Mouse (Mus musculus) midbrain, embryonic 15.5 days (tissue): Measurements from ENCODE around the gene Thy1. TPM values are rescaled to one million over a fixed set of nuclear protein-coding genes. Genes with fewer than 3 reads are reported as not detected.

ENCODE experiments used
- ATAC-seq: fragments of 200-750 bp; cut with Nextera tagmentation; replicated peaks from 2 replicates; pipeline ENCODE4 v1.8.0; 2017; ENCODE audit warnings: moderate TSS enrichment
- H3K27ac ChIP-seq: fragments of 300-500 bp; sonication (generic); 2 replicates; pipeline ENCODE4 v1.5.1; 2015; ENCODE audit warnings: mild to moderate bottlenecking, inconsistent platforms
- H3K27me3 ChIP-seq: fragments of 300-500 bp; sonication (generic); replicated peaks from 2 replicates; pipeline ENCODE4 v1.6.1; 2015; ENCODE audit warnings: inconsistent platforms
- H3K36me3 ChIP-seq: fragments of 300-500 bp; sonication (generic); replicated peaks from 2 replicates; pipeline ENCODE4 v1.6.1; 2015; ENCODE audit warnings: inconsistent platforms
- H3K4me1 ChIP-seq: fragments of 300-500 bp; sonication (generic); 2 replicates; pipeline ENCODE4 v1.6.1; 2015; ENCODE audit warnings: inconsistent platforms
- H3K4me2 ChIP-seq: fragments of 300-500 bp; sonication (generic); 2 replicates; pipeline ENCODE4 v1.6.1; 2015; ENCODE audit warnings: inconsistent platforms, mild to moderate bottlenecking, moderate library complexity
- H3K4me3 ChIP-seq: fragments of 300-500 bp; sonication (generic); 2 replicates; pipeline ENCODE4 v1.5.1; 2015; ENCODE audit warnings: mild to moderate bottlenecking, inconsistent platforms
- H3K9ac ChIP-seq: fragments of 300-500 bp; sonication (generic); 2 replicates; pipeline ENCODE4 v1.6.1; 2015; ENCODE audit warnings: mild to moderate bottlenecking, inconsistent platforms
- H3K9me3 ChIP-seq: fragments of 300-500 bp; sonication (generic); 2 replicates; pipeline ENCODE4 v1.6.1; 2016; ENCODE audit warnings: inconsistent platforms
- WGBS: fragments of 180-500 bp; shearing (Covaris S2); methylation state at CpG from one replicate; pipeline ENCODE4 v1.1.7; 2015; ENCODE audit warnings: mixed read lengths; 5-methylcytosine and 5-hydroxymethylcytosine counted together
- polyA plus RNA-seq: library from polyadenylated mRNA; unstranded; fragments of >200 nt; fragmentation: Nextera tagmentation; extraction: Ambion mirVana; gene quantifications from 2 replicates; pipeline ENCODE4 v1.2.1, GENCODE M21; 2015

The Thy1 gene
- polyA plus RNA-seq, 1 experiment from 2014 or later, result 1.0 TPM

DNA sequence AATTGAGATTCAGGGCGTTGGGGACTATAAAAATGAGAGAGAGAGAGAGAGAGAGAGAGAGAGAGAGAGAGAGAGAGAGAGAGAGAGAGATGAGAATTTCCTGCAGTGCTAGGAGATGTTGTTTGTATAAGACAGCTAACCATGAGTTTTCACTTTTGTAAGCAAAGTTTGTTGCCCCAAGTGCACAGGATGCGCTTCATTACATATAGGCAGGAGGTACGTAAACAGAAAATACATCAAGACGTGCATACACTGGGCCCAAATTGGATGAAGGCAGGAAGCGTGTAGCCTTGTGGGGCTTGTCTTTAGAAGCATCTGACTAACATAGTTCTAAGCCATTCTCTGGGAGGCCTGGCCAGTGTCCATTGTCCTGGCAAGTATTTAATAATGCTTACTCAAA is 25.3 kb upstream of the Thy1 start:
- no peak for ATAC-seq
- H3K9me3 ChIP-seq, result no peaks in the 10 kb centered on the region
- H3K36me3 ChIP-seq, result no peaks in the 10 kb centered on the region
- H3K4me2 ChIP-seq, result no peak overlapping the region
- no peaks in the 10 kb centered on the region for H3K27me3 ChIP-seq
- peaks cover 6% of the 10 kb centered on the region for H3K4me1 ChIP-seq
- WGBS, result 86% methylated on average over 5 of the region's 5 CpGs
- no peak overlapping the region for H3K4me3 ChIP-seq
- H3K27ac ChIP-seq, result no peak overlapping the region
- no peak overlapping the region for H3K9ac ChIP-seq

DNA sequence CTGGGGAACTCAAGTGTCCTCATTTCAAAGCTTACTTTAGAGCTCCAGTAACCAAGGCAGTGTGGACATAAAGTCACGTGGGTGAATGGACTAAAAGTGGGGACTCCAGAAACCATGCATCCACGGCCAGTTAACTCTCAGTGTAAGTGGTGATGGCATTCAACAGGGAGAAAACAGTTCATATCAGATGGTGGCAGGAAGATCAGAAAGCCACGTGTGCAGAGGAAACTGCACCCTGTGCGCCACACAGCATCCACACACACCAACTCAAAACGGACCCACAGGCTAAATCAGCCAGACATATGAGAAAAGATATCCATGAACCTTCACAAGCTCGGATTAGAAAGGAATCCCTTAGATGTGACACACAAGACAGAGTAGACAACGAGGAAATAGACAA is 23.2 kb upstream of the Thy1 start:
- Histone ChIP-seq H3K9ac (no peak overlapping the region), H3K27ac (no peak overlapping the region), H3K4me3 (no peak overlapping the region), H3K4me2 (no peak overlapping the region), H3K27me3 (no peaks in the 10 kb centered on the region), H3K4me1 (no peaks in the 10 kb centered on the region), H3K9me3 (no peaks in the 10 kb centered on the region), H3K36me3 (no peaks in the 10 kb centered on the region)
- ATAC-seq, result no peak
- WGBS, result 85% methylated on average over 7 of the region's 7 CpGs

DNA sequence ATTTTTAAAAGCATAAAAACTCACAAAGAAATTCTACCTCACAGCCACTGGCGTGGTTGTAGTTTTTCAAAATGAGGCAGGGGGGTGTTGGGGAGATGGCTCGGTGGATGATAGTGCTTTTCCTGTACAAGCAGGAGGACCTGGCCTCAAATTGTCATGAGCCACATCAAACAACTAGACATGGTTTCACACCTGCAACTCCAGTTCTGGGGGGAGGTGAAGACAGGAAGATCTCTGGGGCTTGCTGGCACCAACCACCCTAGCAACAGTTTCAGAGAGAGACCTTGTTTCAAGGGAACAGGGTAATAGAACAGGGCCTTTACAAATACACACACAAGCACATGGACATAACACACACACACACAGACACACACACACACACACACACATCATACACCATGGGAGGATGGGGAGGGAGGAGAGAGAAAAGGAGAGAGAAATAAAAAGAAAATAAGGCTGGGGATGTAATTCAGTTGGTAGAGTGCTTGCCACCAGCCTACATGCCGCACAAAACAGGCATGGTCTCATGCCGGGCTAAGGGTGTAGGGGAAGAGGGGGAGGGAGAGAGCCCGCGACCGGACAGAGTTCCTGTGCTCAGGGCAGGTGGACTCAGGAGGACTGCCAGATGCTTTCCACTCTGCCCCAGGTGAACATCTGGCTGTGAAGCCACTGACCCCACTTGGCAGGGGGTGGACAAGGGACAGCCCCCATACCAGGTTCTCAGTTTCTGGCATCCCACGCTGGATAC is 20.9 kb upstream of the Thy1 start:
- H3K4me3 ChIP-seq, result no peak overlapping the region
- 71% methylated on average over 8 of the region's 8 CpGs for WGBS
- no peaks in the 10 kb centered on the region for H3K27me3 ChIP-seq

DNA sequence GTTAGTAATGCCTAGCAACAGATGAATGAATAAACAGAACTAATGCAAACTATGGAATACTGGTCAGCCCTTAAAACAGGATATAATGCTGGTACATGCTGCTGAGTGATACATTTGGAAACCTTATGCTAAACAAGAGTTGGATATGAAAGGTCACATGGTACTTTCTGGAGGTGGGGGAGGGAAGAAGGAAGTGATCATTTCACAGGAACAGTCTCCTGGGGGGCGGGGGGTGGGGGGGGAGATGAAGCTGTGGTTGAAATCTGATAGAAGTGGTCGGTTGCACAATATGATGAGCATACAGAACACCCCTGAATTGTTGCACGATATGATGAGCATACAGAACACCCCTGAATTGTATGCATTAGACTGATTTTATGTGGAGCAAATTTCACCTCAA is 19.1 kb upstream of the Thy1 start:
- no peaks in the 10 kb centered on the region for H3K4me1 ChIP-seq
- H3K9ac ChIP-seq, result no peak overlapping the region
- no peaks in the 10 kb centered on the region for H3K9me3 ChIP-seq
- 74% methylated on average over 3 of the region's 3 CpGs for WGBS
- no peaks in the 10 kb centered on the region for H3K36me3 ChIP-seq
- H3K4me2 ChIP-seq, result no peak overlapping the region
- H3K27me3 ChIP-seq, result no peaks in the 10 kb centered on the region
- ATAC-seq, result no peak
- H3K27ac ChIP-seq, result no peak overlapping the region
- H3K4me3 ChIP-seq, result no peak overlapping the region

More for the DNA sequence above, 20.9 kb upstream of the Thy1 start:
- H3K4me2 ChIP-seq, result no peak overlapping the region
- ATAC-seq, result no peak
- H3K4me1 ChIP-seq, result no peaks in the 10 kb centered on the region
- H3K9me3 ChIP-seq, result no peaks in the 10 kb centered on the region
- H3K9ac ChIP-seq, result no peak overlapping the region
- no peak overlapping the region for H3K27ac ChIP-seq
- H3K36me3 ChIP-seq, result no peaks in the 10 kb centered on the region

DNA sequence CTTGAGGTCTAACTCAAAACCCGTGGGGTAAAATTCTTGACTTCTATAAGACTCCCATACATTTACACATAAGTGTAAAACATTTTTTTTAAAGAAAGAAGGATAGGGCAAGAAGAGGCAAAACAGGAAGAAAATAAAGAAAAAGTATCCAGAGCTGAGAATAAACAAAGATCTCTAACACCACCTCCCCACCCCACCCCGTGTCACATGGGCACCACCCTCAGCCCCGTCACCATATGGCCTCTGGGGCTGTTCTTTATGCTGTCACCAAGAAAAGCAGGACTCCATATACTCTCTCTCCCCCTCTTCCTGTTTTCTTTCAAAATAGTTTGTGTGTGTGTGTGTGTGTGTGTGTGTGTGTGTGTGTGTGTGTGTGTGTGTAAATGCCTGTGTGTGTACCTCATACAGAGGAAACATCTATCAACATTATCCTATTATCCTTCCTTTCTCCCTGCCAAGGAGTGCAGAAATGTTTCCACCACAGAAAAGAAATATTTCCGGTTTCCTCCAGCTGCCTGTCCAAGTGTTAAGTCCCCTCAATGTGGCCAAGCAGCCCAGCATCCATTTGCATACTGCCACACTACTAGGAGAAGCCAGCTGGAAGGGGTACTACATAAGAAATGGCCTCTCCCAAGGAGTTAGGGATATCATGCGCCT is 13.5 kb upstream of the Thy1 start:
- Histone ChIP-seq H3K4me2 (no peak overlapping the region), H3K9ac (no peak overlapping the region), H3K36me3 (no peaks in the 10 kb centered on the region), H3K9me3 (no peaks in the 10 kb centered on the region), H3K27me3 (no peaks in the 10 kb centered on the region), H3K27ac (no peak overlapping the region), H3K4me1 (no peaks in the 10 kb centered on the region), H3K4me3 (no peak overlapping the region)
- 67% methylated on average over 5 of the region's 5 CpGs for WGBS
- ATAC-seq, result no peak

DNA sequence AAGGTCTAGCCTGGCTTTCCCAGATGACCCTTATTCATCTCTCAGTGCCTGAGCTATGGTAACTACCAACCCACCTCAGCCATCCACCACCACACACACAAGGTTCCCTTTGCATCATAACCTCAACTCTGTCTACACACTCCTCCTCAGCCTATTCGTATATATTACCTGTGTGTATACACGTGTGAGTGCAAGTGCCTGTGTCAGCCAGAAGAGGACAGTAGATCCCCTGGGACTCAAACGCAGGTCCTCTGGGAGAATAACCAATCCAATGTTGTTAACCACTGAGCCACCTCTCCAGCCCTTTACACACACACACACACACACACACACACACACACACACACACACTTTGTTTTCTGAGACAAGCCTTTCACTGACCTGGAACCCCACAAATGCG is 12.5 kb upstream of the Thy1 start:
- Histone ChIP-seq H3K4me3 (no peak overlapping the region), H3K27me3 (no peaks in the 10 kb centered on the region), H3K4me1 (no peaks in the 10 kb centered on the region), H3K9me3 (no peaks in the 10 kb centered on the region), H3K27ac (no peak overlapping the region), H3K4me2 (no peak overlapping the region), H3K9ac (no peak overlapping the region), H3K36me3 (no peaks in the 10 kb centered on the region)
- WGBS, result 90% methylated on average over 4 of the region's 4 CpGs
- ATAC-seq, result no peak

DNA sequence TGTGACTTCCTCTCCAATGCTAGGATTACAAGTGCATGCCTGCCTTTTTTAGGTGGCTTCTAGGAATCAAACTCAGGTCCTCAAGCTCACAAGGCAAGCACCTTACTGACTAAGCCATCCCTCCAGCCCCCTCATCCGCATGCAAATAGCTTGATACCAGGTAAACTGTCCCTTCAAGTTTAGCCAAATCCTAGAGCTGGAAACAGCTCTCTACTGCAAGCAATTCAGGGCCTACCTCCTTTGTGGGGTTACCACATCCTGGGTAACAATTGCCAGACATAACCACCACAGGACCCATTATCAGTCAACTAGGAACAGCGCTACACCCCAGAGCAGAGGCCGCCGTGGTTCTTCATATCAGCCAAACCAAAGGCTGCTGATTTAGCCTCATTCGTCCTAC is 12.1 kb upstream of the Thy1 start:
- Histone ChIP-seq H3K9me3 (no peaks in the 10 kb centered on the region), H3K9ac (no peak overlapping the region), H3K4me3 (no peak overlapping the region), H3K27ac (no peak overlapping the region), H3K36me3 (no peaks in the 10 kb centered on the region), H3K4me1 (no peaks in the 10 kb centered on the region), H3K4me2 (no peak overlapping the region), H3K27me3 (no peaks in the 10 kb centered on the region)
- 86% methylated on average over 5 of the region's 5 CpGs for WGBS
- no peak for ATAC-seq

DNA sequence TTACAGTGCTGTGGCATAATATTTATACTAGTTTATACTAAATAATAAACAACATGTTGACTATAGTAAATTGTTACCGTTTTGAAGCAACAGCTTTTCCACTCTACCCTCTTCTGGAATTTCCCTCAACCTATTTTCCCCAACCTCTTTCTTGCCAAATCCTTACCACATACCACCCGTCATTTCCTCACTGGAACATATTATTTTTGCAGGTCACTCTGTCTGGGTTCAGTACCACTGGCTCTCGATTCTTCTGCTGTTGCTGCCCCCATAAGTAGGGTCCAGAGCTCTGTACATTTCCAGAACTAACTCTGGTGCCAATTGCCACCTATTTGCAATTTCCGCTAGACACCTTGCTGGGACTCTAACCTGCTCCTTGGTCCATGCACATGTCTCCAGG is 11.2 kb upstream of the Thy1 start:
- H3K4me3 ChIP-seq, result no peak overlapping the region
- 78% methylated on average over 4 of the region's 4 CpGs for WGBS

DNA sequence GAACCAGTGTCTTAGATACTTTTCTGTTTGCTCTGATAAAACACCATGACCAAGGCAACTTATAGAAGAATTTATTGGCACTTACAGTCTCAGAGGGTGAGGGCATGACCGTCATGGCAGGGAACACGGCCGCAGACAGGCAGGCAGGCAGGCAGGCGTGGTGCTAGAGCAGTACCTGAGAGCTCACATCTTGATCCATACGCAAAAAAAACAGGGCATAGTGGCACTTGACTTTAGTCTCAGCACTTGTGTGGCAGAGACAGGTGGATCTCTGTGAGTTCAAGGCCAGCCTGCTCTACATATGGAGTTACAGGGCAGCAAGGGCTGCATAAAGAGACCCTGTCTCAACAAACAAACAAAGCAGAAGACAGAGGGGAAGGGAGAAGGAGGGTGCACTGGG is 9.9 kb upstream of the Thy1 start:
- H3K36me3 ChIP-seq, result no peaks in the 10 kb centered on the region
- 93% methylated on average over 5 of the region's 5 CpGs for WGBS
- H3K4me1 ChIP-seq, result no peaks in the 10 kb centered on the region
- H3K4me2 ChIP-seq, result no peak overlapping the region
- H3K27me3 ChIP-seq, result no peaks in the 10 kb centered on the region
- ATAC-seq, result no peak
- H3K9me3 ChIP-seq, result no peaks in the 10 kb centered on the region
- H3K4me3 ChIP-seq, result no peak overlapping the region
- no peak overlapping the region for H3K27ac ChIP-seq
- no peak overlapping the region for H3K9ac ChIP-seq

More for the DNA sequence above, 11.2 kb upstream of the Thy1 start:
- H3K36me3 ChIP-seq, result no peaks in the 10 kb centered on the region
- H3K9me3 ChIP-seq, result no peaks in the 10 kb centered on the region
- H3K4me2 ChIP-seq, result no peak overlapping the region
- no peak overlapping the region for H3K27ac ChIP-seq
- ATAC-seq, result no peak
- H3K9ac ChIP-seq, result no peak overlapping the region
- H3K27me3 ChIP-seq, result no peaks in the 10 kb centered on the region
- no peaks in the 10 kb centered on the region for H3K4me1 ChIP-seq

DNA sequence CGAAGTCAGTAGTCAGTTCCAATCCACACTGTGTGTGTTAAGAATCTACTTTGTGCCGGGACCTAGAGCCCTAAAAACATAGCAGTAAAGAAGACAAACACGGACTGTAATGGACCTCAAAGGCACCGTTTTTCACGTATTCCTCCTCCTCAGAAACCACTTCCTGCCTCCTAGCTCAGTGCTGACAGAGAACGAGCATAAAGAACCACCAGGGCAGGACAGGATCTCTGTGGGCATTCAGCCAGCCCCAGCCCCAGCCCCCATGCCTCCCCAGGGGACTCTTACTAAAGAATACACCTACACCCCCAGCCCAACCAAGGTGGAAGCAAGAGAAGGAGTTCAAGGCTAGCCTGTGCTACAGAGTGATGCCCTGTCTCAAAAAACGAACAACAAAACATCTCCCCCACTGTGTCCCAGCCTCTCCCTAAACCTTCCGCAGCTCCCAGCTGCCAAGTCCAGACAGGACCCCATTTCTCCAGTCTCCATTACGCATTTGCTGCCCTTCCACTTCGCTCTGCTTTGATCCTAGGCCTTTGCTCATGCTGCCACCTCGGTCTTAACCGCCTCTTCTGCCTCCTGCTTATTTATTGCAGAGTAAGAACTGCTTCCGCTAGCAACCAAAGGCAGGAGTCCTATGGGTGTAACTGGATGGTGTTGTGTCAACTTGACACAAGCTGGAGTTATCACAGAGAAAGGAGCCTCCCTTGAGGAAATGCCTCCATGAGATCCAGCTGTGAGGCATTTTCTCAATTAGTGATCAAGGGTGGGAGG is 9.0 kb upstream of the Thy1 start:
- 74% methylated on average over 13 of the region's 13 CpGs for WGBS
- Histone ChIP-seq H3K4me2 (no peak overlapping the region), H3K27me3 (no peaks in the 10 kb centered on the region), H3K9ac (no peak overlapping the region), H3K9me3 (no peaks in the 10 kb centered on the region), H3K27ac (no peak overlapping the region), H3K4me3 (no peak overlapping the region), H3K36me3 (no peaks in the 10 kb centered on the region), H3K4me1 (no peaks in the 10 kb centered on the region)
- no peak for ATAC-seq

DNA sequence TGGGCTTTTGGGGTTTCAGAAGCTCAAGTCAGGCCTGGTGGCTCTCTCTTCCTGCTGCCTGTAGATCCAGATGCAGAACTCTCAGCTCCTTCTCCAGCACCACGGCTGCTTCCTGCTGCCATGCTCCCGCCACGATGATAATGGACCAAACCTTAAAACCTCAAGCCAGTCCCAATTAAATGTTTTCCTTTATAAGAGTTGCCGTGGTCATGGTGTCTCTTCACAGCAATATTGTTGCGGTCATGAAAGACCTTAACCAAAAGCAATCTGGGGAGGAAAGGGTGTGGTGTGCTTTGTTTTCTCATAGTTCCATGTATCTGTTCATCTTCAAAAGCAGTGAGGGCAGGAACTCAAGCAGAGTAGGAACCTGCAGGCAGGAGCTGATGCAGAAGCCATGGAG is 6.1 kb upstream of the Thy1 start:
- no peak for ATAC-seq
- Histone ChIP-seq H3K9ac (no peak overlapping the region), H3K4me2 (no peak overlapping the region), H3K4me3 (no peak overlapping the region), H3K9me3 (no peaks in the 10 kb centered on the region), H3K27ac (no peak overlapping the region), H3K4me1 (no peaks in the 10 kb centered on the region), H3K27me3 (peaks cover 9% of the 10 kb centered on the region), H3K36me3 (no peaks in the 10 kb centered on the region)
- 95% methylated on average over 5 of the region's 5 CpGs for WGBS

DNA sequence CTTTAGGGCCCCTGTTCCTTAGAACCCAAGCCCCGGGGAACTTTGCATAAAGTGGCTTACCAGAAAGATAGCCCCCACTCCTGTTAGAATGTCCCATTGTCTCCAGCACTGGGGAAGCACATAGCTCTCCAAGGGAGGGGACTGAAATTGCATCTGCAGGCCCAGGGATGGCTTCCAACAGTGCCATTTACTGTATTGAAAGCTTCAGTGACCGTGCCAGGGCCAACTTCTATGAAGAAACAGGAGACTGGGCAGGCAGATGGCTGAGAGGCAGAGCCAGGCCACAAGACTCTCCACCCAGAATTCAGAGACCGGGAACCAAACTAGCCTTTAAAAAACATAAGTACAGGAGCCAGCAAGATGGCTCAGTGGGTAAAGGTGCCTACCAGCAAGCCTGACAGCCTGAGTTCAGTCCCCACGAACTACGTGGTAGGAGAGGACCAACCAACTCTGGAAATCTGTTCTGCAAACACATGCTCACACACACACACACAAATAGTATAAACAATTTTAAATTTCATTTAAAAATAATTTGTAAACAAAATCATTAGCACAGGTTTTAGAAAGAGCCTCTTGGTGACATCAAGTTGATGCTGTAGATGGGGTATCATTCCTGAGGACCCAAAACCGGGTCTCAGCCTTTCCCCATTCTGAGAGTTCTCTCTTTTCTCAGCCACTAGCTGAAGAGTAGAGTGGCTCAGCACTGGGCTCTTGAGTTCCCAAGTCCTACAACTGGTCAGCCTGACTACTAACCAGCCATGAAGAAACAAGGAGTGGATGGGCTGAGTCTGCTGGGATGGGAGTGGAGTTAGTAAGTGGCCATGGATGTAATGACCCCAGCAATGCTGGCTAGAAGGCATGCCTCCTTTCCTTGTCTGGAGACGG is 1.4 kb upstream of the Thy1 start:
- Histone ChIP-seq H3K9ac (no peak overlapping the region), H3K27me3 (peaks cover 37% of the 10 kb centered on the region), H3K36me3 (no peaks in the 10 kb centered on the region), H3K4me3 (no peak overlapping the region), H3K9me3 (no peaks in the 10 kb centered on the region), H3K4me1 (peaks cover 19% of the 10 kb centered on the region), H3K4me2 (no peak overlapping the region), H3K27ac (no peak overlapping the region)
- no peak for ATAC-seq
- whole genome bisulfite sequencing, result 68% methylated on average over 7 of the region's 7 CpGs
